Mouse (Mus musculus) urinary bladder, adult 18-20 months (tissue): ENCODE results near the gene Mrpl53.
A peak's percentile ranks its signal among the peaks of the same experiment; 100 is the strongest.

Source experiments
- DNase-seq, 2 experiments: peaks; one replicate each; pipeline ENCODE4 v3.0.0; 2022; ENCODE audit warnings: low spot score in 2 of 2, mixed read lengths in 2 of 2

Gene Mrpl53

DNA sequence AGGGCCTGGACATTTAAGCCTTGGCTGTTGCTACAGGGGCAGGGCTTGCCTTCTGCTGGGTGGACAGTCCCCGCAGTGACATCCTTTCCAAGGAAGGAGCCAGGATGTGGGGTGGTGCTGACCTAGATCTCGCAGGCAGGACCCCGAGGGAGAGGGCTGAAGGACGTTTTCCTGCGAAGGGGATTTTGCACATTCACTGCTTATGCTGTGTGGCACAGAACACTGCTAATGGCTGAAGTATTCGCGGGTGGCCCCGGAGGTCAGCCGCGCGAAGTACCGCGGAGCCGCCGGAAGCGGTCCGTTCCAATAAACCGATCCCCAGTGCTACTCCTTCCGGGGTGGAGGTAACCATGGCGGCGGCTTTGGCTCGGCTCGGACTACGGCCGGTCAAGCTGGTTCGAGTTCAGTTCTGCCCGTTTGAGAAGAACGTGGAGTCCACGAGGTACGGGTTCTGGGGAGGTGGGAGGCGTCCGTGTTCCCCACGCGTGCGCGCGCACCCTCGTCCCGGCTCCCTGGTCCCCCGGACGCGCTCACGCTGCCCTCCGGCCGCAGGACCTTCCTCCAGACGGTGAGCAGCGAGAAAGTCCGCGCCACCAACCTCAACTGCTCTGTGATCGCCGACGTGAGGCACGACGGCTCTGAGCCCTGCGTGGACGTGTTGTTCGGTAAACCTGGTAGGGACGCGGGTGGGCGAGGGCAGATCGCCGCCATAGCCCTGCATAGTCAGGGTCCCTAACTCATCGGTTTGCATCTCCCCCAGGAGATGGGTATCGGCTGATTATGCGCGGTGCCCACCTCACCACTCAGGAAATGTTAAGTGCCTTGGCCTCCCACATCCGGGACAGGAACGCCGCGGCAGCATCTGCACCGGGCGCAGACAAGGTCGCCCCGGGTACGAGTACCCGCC, at the start of gene Mrpl53:
Gene Mrpl53 (plus strand): TSS at position 279 of the 907 bp plus-strand sequence.
- peak; percentile 75 to 82 for DNase-seq

DNA sequence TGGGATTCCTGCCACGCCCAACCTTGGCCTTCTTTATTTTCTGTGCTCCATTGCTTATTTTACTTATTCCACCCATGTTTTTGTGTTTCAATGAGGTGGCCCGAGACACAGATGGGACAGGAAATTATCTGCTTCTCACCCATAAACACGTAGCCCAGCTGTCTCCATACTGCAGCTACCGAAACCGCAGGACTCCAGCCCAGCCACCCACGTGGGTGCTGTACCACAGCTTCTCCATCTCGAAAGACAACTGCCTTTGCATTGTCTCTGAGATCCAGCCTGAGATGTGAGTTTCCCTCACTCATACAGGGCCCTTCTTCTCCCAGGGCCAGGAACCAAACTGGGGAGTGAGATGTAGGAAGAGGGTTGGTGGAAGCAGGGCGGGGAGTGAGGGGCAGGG, 42.8 kb upstream of the Mrpl53 start:
- no peak for DNase-seq

DNA sequence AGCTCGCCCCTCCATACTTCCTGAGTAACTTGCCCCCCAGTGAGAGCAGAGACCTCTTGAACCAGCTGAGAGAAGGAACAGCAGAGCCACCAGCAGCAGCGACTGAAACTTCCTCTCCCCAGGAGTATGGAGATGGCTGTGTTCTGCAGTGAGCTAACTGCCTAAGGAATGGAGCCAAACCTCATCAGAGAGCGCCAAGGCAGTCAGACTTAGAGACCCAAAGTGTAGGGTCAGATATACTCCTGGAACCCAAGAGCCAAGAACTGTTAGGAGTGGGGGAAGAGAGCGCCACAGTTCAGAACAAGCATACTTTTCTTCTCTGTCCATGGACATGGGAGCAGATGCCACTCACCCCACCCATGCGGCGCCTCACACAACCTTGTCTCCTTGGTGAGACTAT, 42.4 kb upstream of the Mrpl53 start:
- no peak for DNase-seq

DNA sequence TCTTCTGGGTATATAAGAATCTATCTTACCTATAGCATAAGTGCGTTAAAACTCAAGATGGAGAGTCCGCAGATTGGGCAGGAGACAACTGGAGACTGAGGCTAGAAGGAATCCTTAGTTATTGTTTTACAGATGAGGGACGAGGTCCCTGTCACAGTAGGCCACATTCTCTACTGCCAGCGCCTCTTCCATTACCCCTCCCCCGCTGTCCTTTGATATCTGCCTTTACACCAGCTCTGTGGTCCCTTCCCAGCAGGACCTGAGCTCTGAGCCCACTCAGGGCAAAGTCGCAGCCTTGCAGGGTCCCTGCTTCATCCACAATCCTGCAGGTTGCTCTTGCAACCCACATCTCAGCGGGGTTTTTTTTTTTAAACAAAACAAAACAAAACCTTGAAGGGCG, 40.6 kb upstream of the Mrpl53 start:
- DNase-seq, result no peak

DNA sequence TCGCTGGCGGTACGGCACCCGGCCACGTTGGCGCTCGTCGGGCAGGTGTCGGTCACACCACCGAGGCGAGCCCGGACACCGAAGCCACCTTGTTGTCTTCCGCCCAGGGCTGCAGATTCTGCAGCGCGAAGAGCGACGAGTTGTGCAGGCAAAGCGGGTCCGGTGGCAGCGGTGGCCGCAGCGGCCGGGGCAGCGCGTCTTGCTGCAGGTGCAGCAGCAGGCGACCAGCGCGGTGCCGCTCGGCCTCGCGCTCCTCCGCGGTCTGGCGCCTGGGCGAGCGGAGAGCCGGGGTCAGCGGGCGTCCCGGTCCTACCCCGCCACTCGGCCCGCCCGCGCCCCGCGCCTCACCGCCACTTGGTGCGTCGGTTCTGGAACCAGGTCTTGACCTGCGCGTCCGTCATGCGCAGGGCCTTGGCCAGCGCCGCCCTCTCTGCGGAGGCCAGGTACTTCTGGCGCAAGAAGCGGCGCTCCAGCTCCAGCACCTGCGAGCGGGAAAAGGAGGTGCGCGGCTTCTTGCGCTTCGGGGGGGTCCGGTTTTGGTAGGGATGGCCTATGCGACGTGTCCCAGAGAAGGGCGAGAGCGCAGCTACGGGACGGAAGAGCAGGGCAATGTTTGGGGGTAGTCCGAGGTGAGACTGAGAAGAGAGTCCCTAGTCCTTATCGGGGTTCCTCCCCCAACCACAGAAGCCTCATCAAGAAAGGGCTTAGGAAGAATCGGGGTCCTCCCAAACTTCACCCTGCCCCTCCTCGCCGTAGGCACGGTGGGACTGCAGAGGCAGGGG, 39.9 kb upstream of the Mrpl53 start:
- DNase-seq, result peak in 1 of 2 experiments; percentile 52

DNA sequence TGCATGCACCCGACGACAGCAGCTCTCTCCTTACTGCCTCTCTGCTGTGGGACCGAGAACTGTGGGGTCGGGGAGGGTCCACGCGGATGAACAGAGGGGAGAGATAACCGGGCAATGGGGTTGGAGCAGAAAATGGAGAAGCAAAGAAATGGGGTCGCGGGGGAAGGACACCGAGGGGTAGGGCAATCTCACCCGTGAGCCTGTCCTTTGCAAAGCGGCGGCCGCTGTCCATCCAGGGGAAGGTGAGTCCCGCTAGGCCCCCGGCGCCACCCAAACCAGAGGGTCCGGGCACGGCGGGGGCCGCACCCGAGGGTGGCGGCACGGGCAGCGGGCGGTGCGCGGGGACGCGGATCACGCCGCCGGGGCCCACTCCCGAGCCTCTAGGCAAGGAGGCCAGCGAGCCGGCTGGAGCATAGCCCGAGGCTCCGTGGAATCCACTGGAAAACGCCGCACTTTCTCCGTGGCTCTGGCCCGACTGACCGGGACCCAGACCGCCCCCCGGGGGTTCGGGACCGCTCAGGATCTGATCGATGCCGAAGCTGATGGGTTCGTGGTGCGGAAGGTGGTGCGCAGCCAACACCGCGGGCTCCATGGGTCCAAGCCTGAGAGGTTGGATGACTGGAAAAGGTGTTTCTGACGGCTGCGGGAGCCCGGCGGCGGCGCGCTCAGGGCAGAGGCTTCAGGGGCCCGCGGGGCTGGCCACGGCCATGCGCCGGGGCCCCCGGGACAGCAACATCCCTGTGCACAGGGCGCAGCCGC, 39.2 kb upstream of the Mrpl53 start:
- peak in 1 of 2 experiments; percentile 21 for DNase-seq

DNA sequence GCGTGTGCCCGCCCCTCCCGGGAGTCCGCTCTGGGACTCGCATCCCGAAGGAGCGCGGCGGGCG, 38.8 kb upstream of the Mrpl53 start, which contains the start of gene Tlx2:
Gene Tlx2 (minus strand): TSS at position 47 of the 64 bp plus-strand sequence.
- no peak for DNase-seq

DNA sequence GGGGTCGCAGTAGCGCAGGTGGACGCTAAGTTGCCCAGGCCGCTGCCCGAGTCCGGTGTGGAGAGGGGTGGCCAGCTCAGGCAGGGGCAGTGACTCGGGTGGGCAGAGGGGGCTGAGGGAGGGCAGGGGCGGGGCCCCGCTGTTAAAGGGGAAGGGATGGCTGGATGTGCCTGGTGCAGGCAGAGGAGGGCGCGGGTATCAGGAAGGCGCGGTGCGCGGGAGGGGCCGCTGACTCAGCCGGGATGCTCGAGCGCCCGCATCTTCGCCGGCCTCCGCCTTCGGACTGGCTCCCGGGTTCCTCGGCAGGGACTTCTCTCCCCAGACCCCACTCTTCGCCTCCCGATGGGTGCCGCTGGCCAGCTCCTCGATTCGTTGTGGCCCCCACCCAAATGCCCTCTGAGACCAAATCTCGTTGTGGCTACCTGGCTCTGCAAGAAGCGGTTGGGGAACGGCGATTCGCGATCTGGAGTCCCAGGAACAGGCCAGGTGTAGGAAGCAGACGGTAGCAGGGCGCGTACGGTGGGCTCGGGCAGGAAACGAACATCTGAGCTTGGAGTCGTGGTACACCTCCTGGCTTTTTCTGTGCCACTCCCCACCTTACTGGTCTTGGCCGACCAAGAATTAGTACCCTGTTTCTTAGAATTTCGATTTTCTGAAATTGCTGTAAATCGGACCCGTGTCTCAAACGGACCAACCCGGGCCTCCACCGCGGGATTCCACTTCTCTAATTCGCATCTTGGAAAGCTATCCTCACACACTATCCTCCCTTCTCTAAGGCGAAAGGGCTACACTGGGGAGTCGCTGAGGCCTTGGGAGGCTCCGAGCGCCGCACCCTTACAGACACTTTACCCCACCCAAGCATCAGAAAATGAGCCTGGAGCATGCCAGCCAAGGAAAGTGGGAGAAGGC, 38.3 kb upstream of the Mrpl53 start:
- DNase-seq, result peak in 1 of 2 experiments; percentile 49

DNA sequence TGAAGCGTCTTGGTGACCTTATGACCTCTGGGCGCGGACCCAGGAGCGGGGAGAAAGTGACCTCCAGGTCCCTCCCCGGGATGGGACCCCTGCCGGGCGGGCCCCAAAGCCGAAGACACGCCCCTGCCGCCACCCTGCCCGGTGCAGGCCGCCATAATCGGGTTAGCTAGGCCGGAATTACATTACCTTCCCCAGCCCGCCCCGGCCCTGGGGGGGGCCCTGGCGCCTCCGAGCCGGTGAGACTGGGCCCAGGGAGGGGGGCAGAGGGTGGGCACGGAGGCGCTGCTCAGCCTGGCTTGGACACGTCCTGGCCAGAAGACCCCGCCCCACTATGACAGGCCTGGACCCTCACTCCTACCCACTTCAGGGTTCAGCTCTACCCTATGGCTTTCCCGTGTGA, 37.6 kb upstream of the Mrpl53 start:
- DNase-seq, result no peak

DNA sequence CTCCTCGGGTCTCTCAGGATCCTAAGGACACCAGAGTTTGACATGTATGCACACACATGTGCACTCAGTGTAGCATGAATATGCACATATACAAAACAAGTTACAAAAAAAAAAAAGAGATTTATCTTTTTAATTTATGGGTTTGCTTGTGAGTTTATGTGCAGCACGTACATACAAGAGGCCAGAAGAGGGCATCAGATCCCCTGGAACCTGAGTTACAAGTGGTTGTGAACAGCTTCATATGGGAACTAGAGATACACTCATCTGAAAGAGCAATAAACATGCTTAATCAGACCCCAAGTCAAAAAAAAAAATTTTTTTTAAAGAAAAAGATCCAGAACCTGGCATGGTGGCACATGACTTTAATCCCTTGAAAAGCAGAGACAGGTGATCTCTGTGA, 33.9 kb upstream of the Mrpl53 start:
- DNase-seq, result no peak

DNA sequence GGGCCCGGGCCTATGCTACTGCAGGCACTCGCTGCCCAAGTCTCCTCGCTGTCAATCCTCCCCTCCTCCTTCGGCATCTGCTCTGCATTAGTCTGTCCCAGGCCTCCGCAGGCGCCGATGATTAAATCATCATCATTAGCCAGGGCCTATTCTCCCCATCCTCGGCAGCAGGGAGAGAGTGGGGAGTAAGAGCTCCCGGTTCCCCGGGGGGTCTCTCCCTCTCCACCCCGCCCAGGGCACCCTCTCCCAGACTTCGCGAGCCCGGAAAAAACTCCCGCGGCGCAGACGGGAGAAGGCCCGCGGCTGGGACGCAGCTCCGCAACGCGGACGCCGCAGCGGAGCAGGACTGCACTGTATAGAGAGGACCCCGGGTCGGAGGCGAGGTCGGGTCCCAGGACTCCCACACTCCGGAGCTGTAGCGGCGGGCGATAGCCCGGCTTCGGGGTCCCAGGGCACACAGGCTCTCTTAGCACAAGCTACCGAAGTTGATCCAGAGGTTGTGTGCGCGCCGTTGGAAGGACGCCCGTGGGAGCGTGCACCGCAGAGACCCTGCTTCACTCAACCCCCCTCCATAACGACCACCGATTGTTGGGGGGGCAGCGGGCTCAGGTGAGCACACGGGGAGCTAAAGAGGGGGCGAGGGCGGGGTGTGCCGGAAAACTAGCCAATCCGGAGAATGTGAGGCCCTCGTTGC, 31.1 kb upstream of the Mrpl53 start, which contains the start of gene Pcgf1:
Gene Pcgf1 (plus strand): TSS at position 240 of the 694 bp plus-strand sequence.
- peak in 1 of 2 experiments; percentile 73 for DNase-seq

DNA sequence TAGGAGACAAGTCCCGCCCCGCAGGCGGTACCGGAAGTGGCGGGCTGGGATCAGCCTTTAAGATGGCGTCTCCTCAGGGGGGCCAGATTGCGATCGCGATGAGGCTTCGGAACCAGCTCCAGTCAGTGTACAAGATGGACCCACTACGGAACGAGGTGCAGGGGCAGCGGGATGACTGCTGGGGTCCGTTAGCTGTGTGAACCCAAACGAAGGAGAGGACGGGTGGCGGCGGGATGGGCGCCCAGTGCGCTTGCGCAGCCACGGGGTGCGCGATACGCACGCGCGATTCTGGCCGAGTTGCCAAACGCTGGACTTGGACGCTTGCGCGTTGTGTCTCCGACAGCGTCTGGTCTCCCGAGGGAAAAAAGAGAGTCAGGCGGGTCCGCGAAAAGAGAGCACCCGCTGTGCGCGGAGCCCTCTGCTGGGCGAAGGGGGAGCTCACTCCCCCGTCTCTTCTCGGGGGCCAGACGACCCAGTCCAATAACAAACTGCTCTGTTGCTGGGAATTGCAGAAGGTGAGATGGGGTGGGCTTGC, 30.4 kb upstream of the Mrpl53 start:
- DNase-seq, result peak; percentile 98 to 100

DNA sequence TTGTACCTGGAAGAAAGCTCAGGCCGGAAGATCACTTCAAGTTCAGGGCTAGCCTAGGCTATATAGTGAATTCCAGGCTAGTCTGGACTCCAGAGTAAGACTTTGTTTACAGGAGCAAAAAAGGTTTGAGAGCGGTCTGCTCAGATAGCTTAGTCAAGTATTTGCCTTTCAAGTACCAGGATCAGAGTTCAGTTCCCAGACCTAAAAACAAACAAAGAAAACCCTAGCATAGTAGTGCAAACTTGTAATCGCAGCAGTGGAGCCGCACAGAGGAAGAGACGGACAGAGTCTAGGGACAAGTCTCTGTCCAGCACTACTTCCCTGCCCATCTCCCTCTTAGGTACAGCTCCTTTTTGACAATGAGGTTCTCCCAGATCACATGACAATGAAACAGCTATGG, 28.6 kb upstream of the Mrpl53 start:
- DNase-seq, result no peak

DNA sequence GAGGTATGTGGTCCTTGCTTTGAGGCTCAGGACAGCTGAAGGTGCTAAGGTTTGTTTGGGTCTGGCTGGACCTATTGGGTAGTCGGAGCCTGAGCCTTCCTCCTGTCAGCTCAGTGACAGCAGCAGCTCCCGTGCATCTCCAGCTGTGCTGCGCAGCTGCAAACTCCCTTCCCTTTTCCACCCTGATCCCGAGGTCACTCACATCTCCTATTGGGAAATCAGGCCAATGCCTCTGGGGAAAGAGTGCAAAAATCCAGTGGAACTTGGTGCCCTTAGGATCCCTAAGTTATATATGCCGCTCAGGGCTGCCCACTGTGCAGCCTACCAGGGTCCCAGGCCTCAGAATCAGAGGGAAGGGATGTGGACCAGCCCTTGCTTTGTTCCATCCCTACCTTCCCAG, 25.3 kb upstream of the Mrpl53 start:
- DNase-seq, result no peak

DNA sequence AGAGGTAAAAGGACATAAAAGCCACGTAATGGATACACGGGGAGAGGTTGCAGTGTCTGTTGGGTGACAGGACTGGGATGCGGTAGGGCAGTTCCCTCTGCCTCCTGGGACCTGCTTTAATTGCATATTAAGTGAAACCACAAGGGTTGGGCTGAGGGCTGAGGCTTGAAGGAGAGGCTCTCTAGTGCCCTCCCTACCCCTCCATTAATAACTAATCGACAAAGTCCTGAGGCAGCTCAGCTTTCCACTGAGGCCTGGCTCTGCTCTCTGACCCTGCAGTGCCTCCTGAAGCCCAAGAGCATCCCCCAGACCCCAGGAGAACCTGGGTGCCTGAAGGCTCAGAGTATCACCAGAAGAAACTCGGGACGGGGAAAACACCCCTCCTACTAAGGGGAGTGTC, 24.4 kb upstream of the Mrpl53 start:
- DNase-seq, result no peak

DNA sequence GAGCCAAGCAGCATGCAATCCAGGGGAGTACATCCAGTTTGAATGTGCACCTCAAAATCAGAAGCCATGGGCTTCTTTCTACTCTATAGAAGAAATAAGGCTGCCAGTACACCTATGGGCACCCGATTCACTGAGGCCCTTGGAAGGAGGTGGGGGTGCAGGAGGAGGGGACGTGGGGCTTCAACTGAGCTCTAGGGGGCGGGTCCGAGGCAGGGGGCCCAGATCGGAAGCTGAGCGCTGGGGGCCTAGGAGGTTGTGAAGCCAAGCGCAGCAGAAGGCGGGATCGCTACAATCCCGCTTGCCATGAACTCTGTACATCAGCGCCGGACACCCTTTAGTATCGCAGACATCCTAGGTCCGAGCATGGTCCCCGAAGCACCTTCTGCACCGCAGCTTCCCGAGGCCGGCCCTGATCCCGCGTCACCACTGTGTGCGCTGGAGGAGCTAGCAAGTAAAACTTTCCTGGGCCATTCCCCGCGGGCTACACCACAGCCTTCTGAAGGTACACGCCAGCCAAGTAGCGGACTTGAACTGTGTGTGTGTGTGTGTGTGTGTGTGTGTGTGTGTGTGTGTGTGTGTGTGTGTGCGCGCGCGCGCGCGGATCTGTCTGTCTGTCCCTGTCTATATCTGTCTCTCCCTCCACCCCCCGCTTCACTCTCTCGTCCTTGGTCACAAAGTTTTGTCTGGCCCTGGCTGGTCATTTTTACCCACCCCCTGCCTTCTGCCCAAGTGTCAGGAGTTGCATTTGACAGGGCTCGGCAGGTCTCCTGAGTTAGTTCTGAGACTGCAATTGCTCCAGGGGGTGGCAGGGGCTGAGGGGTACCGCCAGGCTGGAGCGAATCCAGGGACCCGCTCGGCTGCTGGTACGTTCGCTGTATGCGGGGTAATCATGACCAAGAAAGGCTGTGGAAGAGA, 22.5 kb upstream of the Mrpl53 start, which contains the start of gene Lbx2:
Gene Lbx2 (plus strand): TSS at position 247 of the 915 bp plus-strand sequence.
- DNase-seq, result no peak

DNA sequence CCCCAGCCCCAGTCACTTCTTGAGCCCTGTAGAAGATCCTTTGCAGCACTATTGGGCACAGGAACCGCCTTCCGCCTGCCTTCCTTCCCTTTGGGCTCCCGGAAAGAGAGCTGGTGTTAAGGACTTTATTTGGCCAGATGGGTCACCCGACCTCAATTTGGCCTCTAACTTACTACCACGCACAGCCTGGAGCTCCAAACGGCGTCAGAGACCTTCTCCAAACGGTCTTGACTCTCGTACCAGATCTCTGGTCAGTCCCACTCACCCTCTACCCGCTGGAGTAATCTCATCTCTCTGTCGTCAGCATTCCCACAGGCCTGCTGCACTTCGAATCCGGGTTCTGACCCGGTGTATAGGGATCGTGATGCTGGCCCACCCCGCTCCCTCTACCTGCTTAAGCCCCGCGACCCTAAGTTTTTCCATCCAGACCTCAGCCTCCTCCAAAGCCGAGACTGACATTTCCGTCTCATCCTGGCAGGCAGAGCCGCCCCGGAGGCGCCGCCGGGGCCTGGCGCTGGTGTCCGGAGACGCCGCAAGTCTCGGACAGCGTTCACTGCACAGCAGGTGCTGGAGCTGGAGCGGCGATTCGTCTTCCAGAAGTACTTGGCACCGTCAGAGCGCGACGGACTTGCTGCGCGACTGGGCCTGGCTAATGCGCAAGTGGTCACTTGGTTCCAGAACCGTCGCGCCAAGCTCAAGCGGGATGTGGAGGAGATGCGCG, 21.5 kb upstream of the Mrpl53 start:
- DNase-seq, result no peak

DNA sequence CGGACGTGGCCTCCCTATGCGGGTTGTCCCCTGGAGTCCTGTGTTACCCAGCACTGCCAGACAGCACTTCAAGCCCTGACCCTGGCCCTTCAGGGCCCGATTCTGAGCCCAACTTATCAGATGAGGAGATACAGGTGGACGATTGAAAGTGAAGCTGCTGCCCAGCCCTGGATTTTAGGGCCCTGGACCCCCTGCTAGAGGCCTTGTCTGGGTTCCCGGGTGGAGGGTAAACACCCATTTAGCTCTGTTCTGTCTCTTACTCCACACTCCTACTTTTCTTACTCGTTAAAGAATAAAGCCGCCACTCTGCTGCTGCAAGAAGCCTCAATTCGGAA, 20.9 kb upstream of the Mrpl53 start:
- DNase-seq, result no peak
